In genomic region chr17:43012718-43013117, GRCm38 (mm10) we compare ENCODE assay signal across 9 mouse cellular contexts. TPM values are rescaled to one million over a fixed set of nuclear protein-coding genes. Genes with fewer than 3 reads are reported as not detected.
DNase-seq lines count a peak whose midpoint lies in the region; ATAC-seq and TF ChIP-seq lines count a peak whose summit lies in the region.
"Had no signal": no experiment of that assay in that cellular context is flagged by ENCODE, and none has a peak within 500 bp of the region (broad histone marks: within the 10 kb centered on the region; RNA-seq: fewer than 3 reads in every experiment).

No protein-coding gene starts in this region.

- intact Hi-C loops in left cerebral cortex, postnatal 4 days (cut with DNase I): loop anchor here (10.0 kb wide), 2 partner anchors 442 to 602 kb away; no protein-coding TSS in a partner anchor

- no peak overlapping the region for H3K4me2 ChIP-seq in kidney, embryonic 16.5 days (replicated peaks; ENCODE audit: low read depth, low read length)

- peak; percentile 75 for DNase-seq in kidney, adult 2 months
- peak; percentile 64 for DNase-seq in ES-CJ7 (ENCODE audit: low read depth, low spot score)
- DNase-seq in brain, adult 2 months (ENCODE audit: low read depth, low spot score): peak; percentile 74
- DNase-seq in gastrocnemius, postnatal 10 days: peak; percentile 65
- DNase-seq in left cerebral cortex, postnatal 4 days: peak; percentile 72
- DNase-seq in retina, postnatal 1 day: peak; percentile 79

- ATAC-seq in kidney, embryonic 16.5 days (ENCODE audit: low FRiP score, low TSS enrichment): no peak
- no peak for ATAC-seq in erythroid progenitor cell, adult 5-6 weeks (replicated peaks; ENCODE audit: low FRiP score, poor library complexity, severe bottlenecking)

- H3K4me3 ChIP-seq in kidney, adult 2 months (ENCODE audit: insufficient read depth, low read depth, low read length): no peak overlapping the region
- H3K4me3 ChIP-seq in kidney, embryonic 16.5 days (ENCODE audit: low read length): no peak overlapping the region

- TF ChIP-seq POLR2A in kidney, adult 2 months (IDR thresholded peaks at IDR 0.05; ENCODE audit: low read depth, low read length): no peak

- no peak overlapping the region for H3K27ac ChIP-seq in kidney, adult 2 months (ENCODE audit: insufficient read depth, low read depth, low read length)
- no peak overlapping the region for H3K27ac ChIP-seq in kidney, embryonic 16.5 days (ENCODE audit: low read length)
- H3K27ac ChIP-seq: macrophage had no signal

- H3K4me1 ChIP-seq in kidney, adult 2 months (ENCODE audit: control insufficient read depth, insufficient read depth, low read length): no peaks in the 10 kb centered on the region; the same call in 1 of the 2 replicates
- H3K4me1 ChIP-seq in kidney, embryonic 16.5 days (ENCODE audit: insufficient read depth, low read length): peaks cover 2% of the 10 kb centered on the region; the same call in 1 of the 2 replicates

- no peaks in the 10 kb centered on the region for H3K36me3 ChIP-seq in kidney, adult 2 months (ENCODE audit: control insufficient read depth, insufficient read depth, low read length)
- H3K36me3 ChIP-seq in kidney, embryonic 16.5 days (ENCODE audit: insufficient read depth, low read length): no peaks in the 10 kb centered on the region

- H3K9me3 ChIP-seq in kidney, embryonic 16.5 days (ENCODE audit: low read length): no peaks in the 10 kb centered on the region

- no peak overlapping the region for H3K9ac ChIP-seq in kidney, embryonic 16.5 days (replicated peaks; ENCODE audit: low read length)

- TF ChIP-seq CTCF in kidney, adult 2 months (conservative IDR thresholded peaks at IDR 0.05; ENCODE audit: insufficient read depth, insufficient read length, low read depth, low read length): peak; percentile 81

- WGBS in kidney, adult 2 months: 18% methylated on average over 6 of the region's 6 CpGs
- WGBS in kidney, embryonic 16.5 days: 18% methylated on average over 6 of the region's 6 CpGs

- no peaks in the 10 kb centered on the region for H3K27me3 ChIP-seq in kidney, adult 2 months (replicated peaks; ENCODE audit: control insufficient read depth, insufficient read depth, low read length)
- no peaks in the 10 kb centered on the region for H3K27me3 ChIP-seq in kidney, embryonic 16.5 days (ENCODE audit: insufficient read depth, low read length)

RNA-seq across cellular contexts. Expression of gene Tnfrsf21, which starts 3.6 kb away (rescaled TPM):
- polyA plus RNA-seq in kidney, adult 2 months (2012; rRNA removed): 178 and 213 TPM in 2 replicates
- 65.1 and 69.7 TPM in 2 replicates for polyA plus RNA-seq in kidney, embryonic 16.5 days (2015; fragmentation: Nextera tagmentation; extraction: Ambion mirVana)
- total RNA-seq in gastrocnemius, postnatal 10 days (2021): 10 to 100 TPM; 34.7 to 41.4 TPM
- 10 to 100 TPM; 83.9 to 89.7 TPM for total RNA-seq in left cerebral cortex, postnatal 4 days (2021)
- total RNA-seq in erythroid progenitor cell, adult 5-6 weeks (2015; ENCODE audit: low replicate concordance): 17.6 and 19.5 TPM in 2 replicates
- 11.0 and 14.6 TPM in 2 replicates for total RNA-seq in erythroid progenitor cell, adult 5-6 weeks (2017; ENCODE audit: low replicate concordance)
